Mouse (Mus musculus): Measurements from ENCODE around the gene Tfeb. TPM values are rescaled to one million over a fixed set of nuclear protein-coding genes. Genes with fewer than 3 reads are reported as not detected.
A peak's percentile ranks its signal among the peaks of the same experiment; 100 is the strongest.

Tfeb gene
- polyA plus RNA-seq, 1 experiment from 2014 or later = 2.1 TPM

- DNase-seq (ENCODE audit: low spot score, missing footprints) (no peak), ATAC-seq (ENCODE audit: low FRiP score) (no peak)
- Histone ChIP-seq H3K4me3 (ENCODE audit: low read depth, low read length) (no peak overlapping the region), H3K27me3 (ENCODE audit: control insufficient read depth, insufficient read depth, low read length) (no peaks in the 10 kb centered on the region), H3K9me3 (ENCODE audit: control insufficient read depth, low read length) (no peaks in the 10 kb centered on the region), H3K27ac (ENCODE audit: low read depth, low read length) (no peak overlapping the region), H3K4me2 (no peak overlapping the region), H3K4me1 (ENCODE audit: control insufficient read depth, insufficient read depth, low read length) (peaks cover 8% of the 10 kb centered on the region; the same call in 1 of the 2 replicates), H3K36me3 (ENCODE audit: control insufficient read depth, insufficient read depth, low read length) (no peaks in the 10 kb centered on the region), H3K9ac (ENCODE audit: low read length) (no peak overlapping the region)
- WGBS = 91% methylated on average over 4 of the region's 4 CpGs
Measured at GRCm38 (mm10) chr17:47803662-47804061, 66.8 kb downstream of the Tfeb start.

GRCm38 (mm10) chr17:47805047-47805835, 68.4 kb downstream of the Tfeb start:
- Histone ChIP-seq H3K27me3 (ENCODE audit: control insufficient read depth, insufficient read depth, low read length) (no peaks in the 10 kb centered on the region), H3K4me1 (ENCODE audit: control insufficient read depth, insufficient read depth, low read length) (peaks cover 8% of the 10 kb centered on the region; the same call in 1 of the 2 replicates), H3K9me3 (ENCODE audit: control insufficient read depth, low read length) (no peaks in the 10 kb centered on the region), H3K4me3 (ENCODE audit: low read depth, low read length) (no peak overlapping the region), H3K27ac (ENCODE audit: low read depth, low read length) (no peak overlapping the region), H3K4me2 (no peak overlapping the region), H3K9ac (ENCODE audit: low read length) (no peak overlapping the region), H3K36me3 (ENCODE audit: control insufficient read depth, insufficient read depth, low read length) (no peaks in the 10 kb centered on the region)
- ATAC-seq (ENCODE audit: low FRiP score) (0 out of 2 replicates have a peak, but pooled peaks have one; percentile 44), DNase-seq (ENCODE audit: low spot score, missing footprints) (no peak)
- 28% methylated on average over 13 of the region's 13 CpGs for WGBS

- H3K27ac ChIP-seq (ENCODE audit: low read depth, low read length) = no peak overlapping the region
Measured at GRCm38 (mm10) chr17:47806230-47806629, 69.4 kb downstream of the Tfeb start.

GRCm38 (mm10) chr17:47811265-47811800, 74.5 kb downstream of the Tfeb start:
- Histone ChIP-seq H3K4me2 (no peak overlapping the region), H3K27ac (ENCODE audit: low read depth, low read length) (no peak overlapping the region)
- ATAC-seq (ENCODE audit: low FRiP score) = no peak

More at GRCm38 (mm10) chr17:47806230-47806629, 69.4 kb downstream of the Tfeb start:
- DNase-seq (ENCODE audit: low spot score, missing footprints) = no peak
- no peaks in the 10 kb centered on the region for H3K36me3 ChIP-seq (ENCODE audit: control insufficient read depth, insufficient read depth, low read length)
- ATAC-seq (ENCODE audit: low FRiP score) = no peak
- H3K27me3 ChIP-seq (ENCODE audit: control insufficient read depth, insufficient read depth, low read length) = no peaks in the 10 kb centered on the region
- WGBS = 55% methylated on average over 9 of the region's 9 CpGs
- H3K9me3 ChIP-seq (ENCODE audit: control insufficient read depth, low read length) = no peaks in the 10 kb centered on the region
- no peak overlapping the region for H3K4me2 ChIP-seq
- no peak overlapping the region for H3K4me3 ChIP-seq (ENCODE audit: low read depth, low read length)
- peaks cover 8% of the 10 kb centered on the region; the same call in 1 of the 2 replicates for H3K4me1 ChIP-seq (ENCODE audit: control insufficient read depth, insufficient read depth, low read length)
- no peak overlapping the region for H3K9ac ChIP-seq (ENCODE audit: low read length)

GRCm38 (mm10) chr17:47812200-47812599, 75.4 kb downstream of the Tfeb start:
- 84% methylated on average over 6 of the region's 6 CpGs for WGBS
- Histone ChIP-seq H3K36me3 (ENCODE audit: control insufficient read depth, insufficient read depth, low read length) (no peaks in the 10 kb centered on the region), H3K4me2 (no peak overlapping the region), H3K9ac (ENCODE audit: low read length) (no peak overlapping the region), H3K27me3 (ENCODE audit: control insufficient read depth, insufficient read depth, low read length) (no peaks in the 10 kb centered on the region), H3K4me1 (ENCODE audit: control insufficient read depth, insufficient read depth, low read length) (no peaks in the 10 kb centered on the region), H3K27ac (ENCODE audit: low read depth, low read length) (no peak overlapping the region), H3K9me3 (ENCODE audit: control insufficient read depth, low read length) (no peaks in the 10 kb centered on the region), H3K4me3 (ENCODE audit: low read depth, low read length) (no peak overlapping the region)
- ATAC-seq (ENCODE audit: low FRiP score) (no peak), DNase-seq (ENCODE audit: low spot score, missing footprints) (no peak)

More at GRCm38 (mm10) chr17:47811265-47811800, 74.5 kb downstream of the Tfeb start:
- no peaks in the 10 kb centered on the region for H3K4me1 ChIP-seq (ENCODE audit: control insufficient read depth, insufficient read depth, low read length)
- H3K9ac ChIP-seq (ENCODE audit: low read length) = no peak overlapping the region
- no peak for DNase-seq (ENCODE audit: low spot score, missing footprints)
- 80% methylated on average over 15 of the region's 15 CpGs for WGBS
- no peaks in the 10 kb centered on the region for H3K9me3 ChIP-seq (ENCODE audit: control insufficient read depth, low read length)
- H3K27me3 ChIP-seq (ENCODE audit: control insufficient read depth, insufficient read depth, low read length) = no peaks in the 10 kb centered on the region
- H3K36me3 ChIP-seq (ENCODE audit: control insufficient read depth, insufficient read depth, low read length) = no peaks in the 10 kb centered on the region
- H3K4me3 ChIP-seq (ENCODE audit: low read depth, low read length) = no peak overlapping the region

GRCm38 (mm10) chr17:47813616-47814015, 76.8 kb downstream of the Tfeb start:
- no peaks in the 10 kb centered on the region for H3K4me1 ChIP-seq (ENCODE audit: control insufficient read depth, insufficient read depth, low read length)
- no peak for ATAC-seq (ENCODE audit: low FRiP score)
- no peaks in the 10 kb centered on the region for H3K9me3 ChIP-seq (ENCODE audit: control insufficient read depth, low read length)
- no peaks in the 10 kb centered on the region for H3K36me3 ChIP-seq (ENCODE audit: control insufficient read depth, insufficient read depth, low read length)
- H3K27me3 ChIP-seq (ENCODE audit: control insufficient read depth, insufficient read depth, low read length) = no peaks in the 10 kb centered on the region
- H3K4me3 ChIP-seq (ENCODE audit: low read depth, low read length) = no peak overlapping the region
- DNase-seq (ENCODE audit: low spot score, missing footprints) = no peak
- H3K27ac ChIP-seq (ENCODE audit: low read depth, low read length) = no peak overlapping the region
- no peak overlapping the region for H3K4me2 ChIP-seq
- no peak overlapping the region for H3K9ac ChIP-seq (ENCODE audit: low read length)
- WGBS = 65% methylated on average over 5 of the region's 5 CpGs

GRCm38 (mm10) chr17:47814496-47814895, 77.7 kb downstream of the Tfeb start:
- H3K9ac ChIP-seq (ENCODE audit: low read length) = no peak overlapping the region
- H3K4me3 ChIP-seq (ENCODE audit: low read depth, low read length) = no peak overlapping the region
- no peaks in the 10 kb centered on the region for H3K9me3 ChIP-seq (ENCODE audit: control insufficient read depth, low read length)
- H3K27ac ChIP-seq (ENCODE audit: low read depth, low read length) = no peak overlapping the region
- ATAC-seq (ENCODE audit: low FRiP score) = no peak
- no peaks in the 10 kb centered on the region for H3K36me3 ChIP-seq (ENCODE audit: control insufficient read depth, insufficient read depth, low read length)
- H3K4me2 ChIP-seq = no peak overlapping the region
- H3K27me3 ChIP-seq (ENCODE audit: control insufficient read depth, insufficient read depth, low read length) = no peaks in the 10 kb centered on the region
- no peak for DNase-seq (ENCODE audit: low spot score, missing footprints)
- 31% methylated on average over 6 of the region's 6 CpGs for WGBS
- no peaks in the 10 kb centered on the region for H3K4me1 ChIP-seq (ENCODE audit: control insufficient read depth, insufficient read depth, low read length)

GRCm38 (mm10) chr17:47815446-47815845, 78.6 kb downstream of the Tfeb start:
- Histone ChIP-seq H3K4me2 (no peak overlapping the region), H3K4me1 (ENCODE audit: control insufficient read depth, insufficient read depth, low read length) (no peaks in the 10 kb centered on the region), H3K9ac (ENCODE audit: low read length) (no peak overlapping the region), H3K4me3 (ENCODE audit: low read depth, low read length) (no peak overlapping the region), H3K27ac (ENCODE audit: low read depth, low read length) (no peak overlapping the region), H3K36me3 (ENCODE audit: control insufficient read depth, insufficient read depth, low read length) (no peaks in the 10 kb centered on the region), H3K27me3 (ENCODE audit: control insufficient read depth, insufficient read depth, low read length) (no peaks in the 10 kb centered on the region), H3K9me3 (ENCODE audit: control insufficient read depth, low read length) (no peaks in the 10 kb centered on the region)
- no peak; the same call in 1 of the 2 replicates for ATAC-seq (ENCODE audit: low FRiP score)
- DNase-seq (ENCODE audit: low spot score, missing footprints) = no peak
- WGBS = 64% methylated on average over 10 of the region's 10 CpGs

GRCm38 (mm10) chr17:47818038-47818725, 81.4 kb downstream of the Tfeb start:
- Histone ChIP-seq H3K4me2 (no peak overlapping the region), H3K27ac (ENCODE audit: low read depth, low read length) (no peak overlapping the region), H3K9me3 (ENCODE audit: control insufficient read depth, low read length) (no peaks in the 10 kb centered on the region), H3K4me1 (ENCODE audit: control insufficient read depth, insufficient read depth, low read length) (peaks cover 2% of the 10 kb centered on the region; the same call in 1 of the 2 replicates), H3K9ac (ENCODE audit: low read length) (no peak overlapping the region), H3K27me3 (ENCODE audit: control insufficient read depth, insufficient read depth, low read length) (no peaks in the 10 kb centered on the region), H3K36me3 (ENCODE audit: control insufficient read depth, insufficient read depth, low read length) (no peaks in the 10 kb centered on the region), H3K4me3 (ENCODE audit: low read depth, low read length) (no peak overlapping the region)
- DNase-seq (ENCODE audit: low spot score, missing footprints) (no peak), ATAC-seq (ENCODE audit: low FRiP score) (no peak)
- 83% methylated on average over 13 of the region's 13 CpGs for WGBS

Measured in midbrain, embryonic 11.5 days (tissue).